Mouse (Mus musculus) frontal cortex, postnatal 14 days (tissue): ENCODE measurements around the gene Cnih4.

Experiments
- DNase-seq, 2 experiments: peaks; one replicate each; pipeline ENCODE4 v3.0.0; 2022; ENCODE audit warnings: low spot score in 2 of 2

The Cnih4 gene

DNA sequence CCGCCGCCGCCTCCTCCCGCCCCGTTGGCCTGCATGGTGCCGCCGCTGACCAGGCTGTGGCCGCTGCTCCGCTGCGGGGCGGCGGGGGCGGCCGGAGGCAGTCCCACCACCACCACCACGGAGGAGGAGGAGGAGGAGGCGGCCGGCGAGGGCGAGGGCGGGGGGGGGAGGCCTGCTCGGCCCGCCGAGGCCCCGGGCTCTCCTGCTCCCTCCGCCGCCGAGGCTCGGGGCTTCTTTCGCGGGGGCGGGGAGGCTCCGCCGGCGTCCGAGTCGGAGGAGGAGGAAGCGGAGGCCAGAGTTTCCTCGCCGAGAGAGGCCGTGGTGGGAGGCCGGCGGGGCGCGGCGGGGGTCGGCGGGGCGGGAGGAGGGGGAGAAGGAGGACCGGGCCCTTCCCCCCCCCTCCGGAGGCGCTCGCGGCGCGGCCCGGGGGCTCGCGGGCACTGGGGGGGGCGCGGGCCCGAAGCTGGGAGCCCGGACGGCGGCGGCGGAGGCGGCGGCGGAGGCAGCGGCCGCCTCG is 67.0 kb downstream of the Cnih4 start:
- DNase-seq, result no peak

DNA sequence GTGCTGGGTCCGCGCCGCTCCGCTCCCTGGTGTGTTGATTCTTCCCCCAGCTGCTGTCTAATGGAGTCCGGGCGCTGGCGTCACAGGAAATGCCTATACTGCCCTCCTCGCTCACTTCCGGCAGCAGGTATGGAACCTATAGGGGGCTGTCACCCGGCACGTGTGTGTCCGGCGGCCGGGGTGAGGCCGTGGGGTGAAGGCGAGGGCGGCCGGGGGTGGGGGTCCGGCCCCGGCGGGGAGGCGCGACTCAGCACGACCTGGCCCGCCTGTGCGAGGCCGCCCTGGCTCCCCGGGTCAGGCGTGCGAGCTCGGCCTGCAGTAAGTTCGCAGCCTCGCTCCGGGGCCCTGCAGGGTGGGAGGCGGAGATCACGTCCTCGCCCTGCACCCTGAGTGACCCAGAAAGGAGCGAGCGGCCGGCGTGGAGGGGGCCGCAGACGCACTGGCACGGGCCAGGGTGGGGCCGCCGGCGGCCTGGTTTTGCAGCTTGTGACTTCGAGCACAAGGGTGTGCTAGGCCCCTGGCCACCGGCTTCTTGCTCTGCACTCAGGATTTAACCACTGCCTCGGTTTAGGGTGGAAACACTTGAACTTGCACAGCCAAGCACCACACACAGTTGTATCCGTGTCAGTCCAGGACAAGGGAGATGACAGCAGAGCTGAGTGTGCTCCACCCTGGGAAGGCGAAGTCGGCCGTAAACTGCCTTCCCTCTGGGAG is 67.6 kb downstream of the Cnih4 start, which contains the start of gene Wdr26:
TSS of gene Wdr26 (minus strand) at position 82 of the 714 bp plus-strand sequence.
- DNase-seq, result peak; percentile 74 to 76

DNA sequence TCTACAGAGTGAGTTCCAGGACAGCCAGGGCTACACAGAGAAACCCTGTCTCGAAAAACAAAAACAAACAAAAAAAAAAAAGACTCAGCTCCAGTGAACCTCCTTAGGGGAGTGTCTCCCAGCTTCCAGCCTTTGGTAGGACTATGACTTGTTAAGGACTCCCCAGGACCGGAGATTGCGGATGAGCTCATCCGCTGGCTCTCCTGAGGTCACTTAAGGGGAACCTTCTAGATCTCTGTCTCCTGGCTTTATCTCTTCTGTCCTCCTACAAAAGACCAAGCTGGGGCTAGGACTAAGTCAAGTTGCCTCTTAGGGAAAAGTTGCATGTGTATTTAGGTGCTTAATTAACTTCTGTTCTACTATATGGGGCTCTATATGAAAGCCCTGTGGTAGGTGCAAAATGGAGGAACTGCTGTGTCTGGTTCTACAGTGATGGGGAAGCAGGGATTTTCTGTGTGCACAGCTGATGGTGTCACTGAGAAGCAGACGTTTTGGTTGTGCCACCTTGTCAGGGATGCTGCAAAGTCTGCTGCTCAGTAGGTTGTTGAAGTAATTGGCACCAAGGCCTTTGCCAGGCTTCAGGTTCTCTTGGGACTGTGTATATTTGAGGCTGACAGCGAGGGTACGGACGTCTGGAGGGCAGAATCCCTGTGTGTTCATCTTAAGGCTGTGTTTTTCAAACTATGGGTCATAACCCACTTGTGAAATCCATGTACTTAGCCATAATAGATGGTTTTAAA is 70.0 kb downstream of the Cnih4 start:
- no peak for DNase-seq

DNA sequence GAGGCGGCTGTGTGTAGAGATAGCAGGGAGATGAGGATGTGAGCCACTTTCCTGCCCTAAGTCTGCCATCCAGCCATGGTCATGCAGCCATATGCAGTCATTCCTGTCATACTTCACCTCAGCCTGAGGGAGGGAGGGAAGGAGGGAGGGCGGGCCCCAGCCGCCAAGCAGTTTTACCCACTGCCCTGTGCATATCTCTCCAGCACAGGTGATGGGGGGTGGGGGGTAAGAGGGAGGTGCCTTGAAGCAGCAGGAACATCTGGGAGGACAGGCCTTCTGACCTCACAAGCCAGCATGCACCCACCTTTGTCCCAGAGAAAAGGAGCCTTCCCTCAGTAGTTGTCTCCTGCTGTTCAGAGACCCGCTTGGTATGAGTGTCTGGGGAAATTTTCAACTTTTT is 71.8 kb downstream of the Cnih4 start:
- no peak for DNase-seq
